Mouse (Mus musculus) brain, embryonic 14.5 days (tissue): ENCODE results near the gene Mettl26.

ENCODE experiments used
- CTCF ChIP-seq: fragments of 200-500 bp; IDR thresholded peaks from 2 replicates; pipeline ENCODE4 v1.5.1; 2012; ENCODE audit warnings: inconsistent platforms, mild to moderate bottlenecking, moderate library complexity, borderline replicate concordance; ENCODE audit not compliant: insufficient read depth, insufficient read length; ENCODE audit errors: extremely low read depth
- POLR2A ChIP-seq: fragments of 200-500 bp; IDR thresholded peaks from 2 replicates; pipeline ENCODE4 v1.6.1; 2012; ENCODE audit warnings: mild to moderate bottlenecking, inconsistent platforms, borderline replicate concordance; ENCODE audit not compliant: poor library complexity, insufficient read depth, insufficient read length, severe bottlenecking; ENCODE audit errors: extremely low read depth

DNA sequence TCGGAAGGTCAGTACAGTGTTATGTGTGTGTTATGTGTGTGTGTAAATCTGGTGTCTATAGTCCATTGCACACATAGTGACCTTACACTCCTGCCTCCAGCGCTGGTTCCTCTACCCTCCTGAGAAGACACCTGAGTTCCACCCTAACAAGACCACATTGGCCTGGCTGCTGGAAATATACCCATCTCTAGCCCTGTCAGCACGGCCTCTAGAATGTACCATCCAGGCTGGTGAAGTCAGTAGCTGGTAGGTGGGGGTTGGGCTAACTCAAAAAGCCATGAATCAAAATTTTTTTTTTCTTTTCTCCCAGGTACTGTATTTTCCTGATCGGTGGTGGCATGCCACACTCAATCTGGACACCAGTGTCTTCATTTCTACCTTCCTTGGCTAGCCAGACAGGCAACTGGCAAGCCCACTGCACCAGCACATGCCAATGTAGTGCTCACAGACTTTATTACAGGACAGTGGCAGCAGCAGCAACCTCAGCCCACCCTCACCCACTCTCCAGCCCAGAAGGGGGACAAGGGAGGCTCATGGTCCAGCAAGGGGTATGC, 44.6 kb upstream of the Mettl26 start:
- no peak for TF ChIP-seq CTCF
- TF ChIP-seq POLR2A: no peak
